Mouse (Mus musculus) lung, adult 18-20 months (tissue): ENCODE results near the gene Olfr844.

ENCODE experiments used
- DNase-seq, 2 experiments: peaks; one replicate each; pipeline ENCODE4 v3.0.0; 2022; ENCODE audit warnings: mixed read lengths in 2 of 2

Gene Olfr844

DNA sequence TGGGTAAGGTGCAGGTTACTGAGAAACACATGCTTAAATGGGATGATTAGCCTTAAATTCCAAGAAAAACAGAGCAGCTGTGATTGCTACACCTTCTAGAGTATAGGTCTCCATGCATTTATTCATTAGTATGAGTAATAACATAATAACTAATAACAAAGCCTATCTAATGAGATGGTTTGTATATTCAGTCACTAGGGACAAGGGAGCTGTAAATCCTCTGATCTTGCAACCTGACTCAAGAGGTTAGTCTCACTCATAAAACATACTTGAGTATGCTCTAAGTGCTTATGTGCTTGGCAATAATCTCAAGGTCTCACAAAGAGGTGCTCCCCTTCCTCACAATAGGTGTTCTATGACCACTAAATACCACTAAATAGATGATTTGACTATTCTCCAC, at the start of gene Olfr844:
Gene Olfr844, plus strand, starts transcription at position 301 of the 400 bp plus-strand sequence.
- DNase-seq = no peak

DNA sequence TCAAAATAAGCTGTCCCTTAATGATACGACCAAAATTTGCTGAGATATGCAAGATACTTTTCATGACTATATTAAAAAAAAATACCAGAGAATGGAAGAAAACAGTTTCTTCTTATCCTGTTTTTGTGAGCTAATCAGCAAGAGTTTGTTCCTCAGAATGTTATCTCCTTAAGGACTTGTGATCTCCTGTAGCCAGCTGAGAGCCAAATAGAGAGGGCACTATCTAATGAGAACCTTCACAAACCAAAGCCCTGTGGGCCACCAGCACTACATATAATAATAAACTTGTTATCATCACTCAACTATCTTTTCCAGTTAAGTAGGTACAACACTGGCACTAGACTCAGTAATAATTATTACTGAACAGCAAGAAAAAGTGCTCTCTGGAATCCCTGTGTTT, 20.0 kb downstream of the Olfr844 start, which contains the start of gene Olfr845:
Gene Olfr845, plus strand, starts transcription at position 301 of the 400 bp plus-strand sequence.
- DNase-seq = no peak

DNA sequence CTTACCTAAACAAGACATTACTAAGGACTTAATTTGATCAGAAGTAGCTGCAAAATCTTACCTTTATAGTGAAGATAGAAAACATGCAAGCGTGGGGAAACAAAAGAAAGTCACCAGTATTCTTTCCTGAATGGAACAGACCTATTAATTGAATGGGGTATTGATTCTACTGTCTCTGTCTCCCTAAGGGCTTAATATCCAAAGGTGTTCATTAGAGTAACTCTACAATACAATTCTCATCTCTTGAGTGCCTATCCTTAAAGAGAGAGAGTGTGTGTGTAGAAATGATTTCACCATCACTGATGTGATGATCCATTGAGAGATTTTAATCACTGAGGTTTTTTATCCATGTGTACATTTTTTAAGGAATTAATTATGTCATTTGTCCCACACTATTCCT, 47.8 kb downstream of the Olfr844 start, which contains the start of gene Olfr846:
Gene Olfr846, minus strand, starts transcription at position 101 of the 400 bp plus-strand sequence.
- no peak for DNase-seq
